Mouse (Mus musculus) heart, embryonic 16.5 days (tissue): ENCODE data around the gene Gm20903. TPM values are rescaled to one million over a fixed set of nuclear protein-coding genes. Genes with fewer than 3 reads are reported as not detected.
"Not testable (repeated sequence)": the region's sequence is repeated elsewhere in the genome, so short reads cannot be mapped to it uniquely, and the experiment has no call there.

Experiments used
- ATAC-seq: fragments of 200-750 bp; cut with Nextera tagmentation; replicated peaks from 2 replicates; pipeline ENCODE4 v1.8.0; 2017; ENCODE audit warnings: moderate number of reproducible peaks; ENCODE audit not compliant: insufficient read depth, low FRiP score; ENCODE audit errors: extremely low read depth
- H3K27ac ChIP-seq: fragments of 300-500 bp; sonication (generic); 2 replicates; pipeline ENCODE4 v1.5.1; 2014; ENCODE audit warnings: mild to moderate bottlenecking, low read length, control low read depth, moderate library complexity
- H3K27me3 ChIP-seq: fragments of 300-500 bp; sonication (generic); 2 replicates; pipeline ENCODE4 v1.6.1; 2014; ENCODE audit warnings: low read length, mixed read lengths; ENCODE audit not compliant: control insufficient read depth, insufficient read depth
- H3K36me3 ChIP-seq: fragments of 300-500 bp; sonication (generic); 2 replicates; pipeline ENCODE4 v1.6.1; 2014; ENCODE audit not compliant: control insufficient read depth, insufficient read depth
- H3K4me1 ChIP-seq: fragments of 300-500 bp; sonication (generic); 2 replicates; pipeline ENCODE4 v1.6.1; 2014; ENCODE audit warnings: low read length, mixed read lengths; ENCODE audit not compliant: control insufficient read depth, insufficient read depth
- H3K4me2 ChIP-seq: fragments of 300-500 bp; sonication (generic); 2 replicates; pipeline ENCODE4 v1.6.1; 2014; ENCODE audit warnings: low read depth, mild to moderate bottlenecking, control low read depth, low read length
- H3K4me3 ChIP-seq: fragments of 300-500 bp; sonication (generic); 2 replicates; pipeline ENCODE4 v1.5.1; 2014; ENCODE audit warnings: mild to moderate bottlenecking, control low read depth, low read length
- H3K9ac ChIP-seq: fragments of 300-500 bp; sonication (generic); 2 replicates; pipeline ENCODE4 v1.6.1; 2014; ENCODE audit warnings: low read length, control low read depth
- H3K9me3 ChIP-seq: fragments of 300-500 bp; sonication (generic); replicated peaks from 2 replicates; pipeline ENCODE4 v1.6.1; 2016; ENCODE audit warnings: low read length; ENCODE audit not compliant: control insufficient read depth
- WGBS: fragments of 180-500 bp; shearing (Covaris S2); extraction: QIAGEN DNeasy Blood & Tissue Kit; methylation state at CpG from one replicate; pipeline ENCODE4 v1.1.7; 2014; 5-methylcytosine and 5-hydroxymethylcytosine counted together
- polyA plus RNA-seq: library from polyadenylated mRNA; unstranded; fragments of >200 nt; fragmentation: Nextera tagmentation; extraction: Ambion mirVana; gene quantifications from 2 replicates; pipeline ENCODE4 v1.2.1, GENCODE M21; 2015

Gene Gm20903
- polyA plus RNA-seq = not detected in 2 replicates

DNA sequence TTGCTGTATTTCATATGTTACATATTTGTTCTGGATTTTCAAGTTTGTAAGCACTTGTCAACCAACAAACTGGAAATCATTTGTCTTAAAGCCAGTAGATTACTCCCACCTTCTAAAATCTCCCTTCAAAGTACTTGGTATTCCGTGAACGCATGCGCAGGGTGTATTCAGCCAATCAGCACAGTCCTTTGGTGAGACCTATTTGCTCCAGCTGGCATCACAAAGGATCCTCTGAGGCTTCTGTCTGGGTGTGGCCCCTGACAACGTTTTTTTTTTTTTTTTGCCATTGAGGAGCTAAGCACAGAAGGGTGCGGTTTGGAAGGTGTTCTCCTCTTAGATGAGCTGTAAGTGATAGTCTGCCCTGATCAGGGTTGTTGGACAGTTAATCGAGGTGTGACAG is at the start of gene Gm20903:
Gm20903 (plus strand) TSS at position 301 of the 400 bp plus-strand sequence.
- no CpG with 5 or more reads among the region's 6 CpGs for WGBS
- H3K27me3 ChIP-seq, H3K4me3 ChIP-seq, H3K9ac ChIP-seq, ATAC-seq, H3K36me3 ChIP-seq, H3K9me3 ChIP-seq, H3K4me1 ChIP-seq, H3K4me2 ChIP-seq, H3K27ac ChIP-seq: not testable (repeated sequence)
